Mouse (Mus musculus) E14TG2a.4 (cell line): ENCODE data around the gene Oit3.
"Not testable (repeated sequence)": the region's sequence is repeated elsewhere in the genome, so short reads cannot be mapped to it uniquely, and the experiment has no call there.

ENCODE experiments used
- H3K27me3 ChIP-seq: 2 replicates; pipeline ENCODE4 v1.6.1; 2014; ENCODE audit warnings: low read length, control low read depth; ENCODE audit not compliant: insufficient read depth
- H3K36me3 ChIP-seq: 2 replicates; pipeline ENCODE4 v1.6.1; 2014; ENCODE audit warnings: low read length, control low read depth; ENCODE audit not compliant: insufficient read depth
- H3K4me1 ChIP-seq: replicated peaks from 2 replicates; pipeline ENCODE4 v1.6.1; 2014; ENCODE audit warnings: low read depth, low read length, control low read depth
- H3K4me3 ChIP-seq: replicated peaks from 2 replicates; pipeline ENCODE4 v1.5.1; 2014; ENCODE audit warnings: mild to moderate bottlenecking, low read length
- H3K9me3 ChIP-seq: 2 replicates; pipeline ENCODE4 v1.6.1; 2014; ENCODE audit warnings: low read length, control low read depth
- CTCF ChIP-seq: conservative IDR thresholded peaks from 2 replicates; pipeline ENCODE4 v1.5.1; 2014; ENCODE audit warnings: low read length
- NANOG ChIP-seq: IDR thresholded peaks from 2 replicates; pipeline ENCODE4 v1.6.1; 2014; ENCODE audit warnings: borderline replicate concordance, low read length, mixed read lengths
- POU5F1 ChIP-seq: IDR thresholded peaks from 2 replicates; pipeline ENCODE4 v1.6.1; 2014; ENCODE audit warnings: low read length, borderline replicate concordance

Gene Oit3

GRCm38 (mm10) chr10:59391907-59392306, 49.7 kb downstream of the Oit3 start:
- Histone ChIP-seq H3K4me3 (no peak overlapping the region), H3K27me3 (peaks cover 9% of the 10 kb centered on the region), H3K9me3 (peaks cover 12% of the 10 kb centered on the region), H3K36me3 (no peaks in the 10 kb centered on the region), H3K4me1 (no peaks in the 10 kb centered on the region)
- TF ChIP-seq NANOG (no peak), CTCF (no peak), POU5F1 (no peak)

GRCm38 (mm10) chr10:59389652-59390051, 51.9 kb downstream of the Oit3 start:
- H3K4me3 ChIP-seq: no peak overlapping the region
- H3K4me1 ChIP-seq: no peaks in the 10 kb centered on the region
- TF ChIP-seq POU5F1 (no peak), NANOG (no peak), CTCF (no peak)

DNA sequence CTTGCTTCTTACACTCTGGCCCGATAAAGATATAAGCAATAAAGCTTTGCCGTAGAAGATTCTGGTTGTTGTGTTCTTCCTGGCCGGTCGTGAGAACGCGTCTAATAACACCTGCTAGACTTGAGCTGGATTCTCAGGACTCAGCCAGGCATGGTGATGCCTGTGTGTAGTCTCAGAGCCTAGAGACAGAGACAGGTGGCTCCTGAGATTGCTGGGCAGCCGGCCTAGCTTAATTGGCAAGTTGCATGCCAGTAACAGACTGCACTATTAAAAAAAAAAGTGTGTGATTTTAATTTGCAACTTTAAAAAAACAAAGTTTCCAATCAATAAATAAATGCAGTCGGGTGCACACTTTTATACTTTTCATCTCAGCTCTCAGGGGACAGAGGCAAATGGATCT, 54.6 kb downstream of the Oit3 start:
- no peaks in the 10 kb centered on the region for H3K36me3 ChIP-seq
- TF ChIP-seq NANOG (no peak), POU5F1 (no peak), CTCF (no peak)
- peaks cover 12% of the 10 kb centered on the region for H3K9me3 ChIP-seq
- no peak overlapping the region for H3K4me3 ChIP-seq
- no peaks in the 10 kb centered on the region for H3K4me1 ChIP-seq
- no peaks in the 10 kb centered on the region for H3K27me3 ChIP-seq

More at GRCm38 (mm10) chr10:59389652-59390051, 51.9 kb downstream of the Oit3 start:
- peaks cover 6% of the 10 kb centered on the region for H3K27me3 ChIP-seq
- H3K9me3 ChIP-seq: peaks cover 12% of the 10 kb centered on the region
- no peaks in the 10 kb centered on the region for H3K36me3 ChIP-seq

GRCm38 (mm10) chr10:59381563-59381962, 60.0 kb downstream of the Oit3 start:
- not testable (repeated sequence) for H3K9me3 ChIP-seq, H3K36me3 ChIP-seq, H3K27me3 ChIP-seq, H3K4me3 ChIP-seq
- H3K4me1 ChIP-seq: peaks cover 20% of the 10 kb centered on the region

DNA sequence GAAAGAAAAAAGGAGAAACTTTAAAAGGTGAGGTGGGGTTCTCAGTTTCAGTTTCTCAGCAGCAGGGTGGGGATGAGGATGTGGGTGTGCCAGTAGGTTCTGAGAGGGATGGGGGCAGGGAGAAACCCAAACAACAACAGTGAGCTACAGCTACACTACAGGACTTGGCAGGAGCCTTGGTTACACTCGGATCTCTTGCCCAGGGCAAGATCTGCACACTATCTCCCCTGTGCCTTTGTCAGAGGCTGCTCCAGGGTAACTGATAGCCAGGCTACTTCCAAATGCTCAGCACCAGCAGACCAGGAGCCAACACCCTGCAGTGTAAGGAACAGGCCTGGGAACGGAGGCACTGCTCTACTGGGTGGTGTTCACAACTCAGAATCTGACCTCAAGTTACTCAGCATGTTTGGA, 61.2 kb downstream of the Oit3 start:
- no peak for TF ChIP-seq NANOG
- TF ChIP-seq POU5F1: no peak
- TF ChIP-seq CTCF: no peak
- Histone ChIP-seq H3K27me3 (no peaks in the 10 kb centered on the region), H3K9me3 (no peaks in the 10 kb centered on the region), H3K4me1 (peaks cover 20% of the 10 kb centered on the region), H3K4me3 (peak overlapping the region; percentile 39; the same call in 1 of the 2 replicates), H3K36me3 (peaks cover 5% of the 10 kb centered on the region; the same call in 1 of the 2 replicates)

GRCm38 (mm10) chr10:59379927-59380326, 61.7 kb downstream of the Oit3 start:
- no peak for TF ChIP-seq NANOG
- no peak for TF ChIP-seq CTCF
- no peak for TF ChIP-seq POU5F1
- no peaks in the 10 kb centered on the region for H3K9me3 ChIP-seq
- peaks cover 20% of the 10 kb centered on the region for H3K4me1 ChIP-seq
- no peaks in the 10 kb centered on the region for H3K27me3 ChIP-seq
- no peak overlapping the region for H3K4me3 ChIP-seq
- peaks cover 9% of the 10 kb centered on the region; the same call in 1 of the 2 replicates for H3K36me3 ChIP-seq

DNA sequence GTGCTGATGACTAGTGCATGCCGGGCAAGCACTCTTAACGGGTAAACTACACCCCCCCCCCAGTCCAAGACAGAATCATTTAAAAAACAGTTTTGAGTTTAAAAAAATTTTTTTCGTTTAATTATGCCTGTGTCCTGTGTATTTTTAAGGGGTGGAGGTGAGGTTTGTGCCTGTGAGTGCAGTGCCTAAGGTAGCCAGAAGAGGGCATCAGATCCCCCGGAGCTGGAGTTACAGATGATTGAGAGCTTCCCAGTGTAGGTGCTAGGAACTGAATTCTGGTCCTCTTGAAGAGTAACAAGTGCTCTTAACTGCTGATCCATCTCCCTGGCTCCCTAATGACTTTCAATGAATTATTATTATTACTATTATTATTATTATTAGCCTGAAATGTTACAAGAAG, 62.9 kb downstream of the Oit3 start:
- Histone ChIP-seq H3K4me1 (peaks cover 20% of the 10 kb centered on the region), H3K36me3 (peaks cover 21% of the 10 kb centered on the region), H3K4me3 (no peak overlapping the region), H3K27me3 (no peaks in the 10 kb centered on the region), H3K9me3 (no peaks in the 10 kb centered on the region)
- TF ChIP-seq NANOG (no peak), CTCF (peak; percentile 73)

GRCm38 (mm10) chr10:59377906-59378305, 63.7 kb downstream of the Oit3 start:
- peaks cover 30% of the 10 kb centered on the region for H3K36me3 ChIP-seq
- no peaks in the 10 kb centered on the region for H3K9me3 ChIP-seq
- H3K4me3 ChIP-seq: no peak overlapping the region
- peaks cover 20% of the 10 kb centered on the region for H3K4me1 ChIP-seq
- TF ChIP-seq CTCF (no peak), NANOG (no peak), POU5F1 (no peak)
- no peaks in the 10 kb centered on the region for H3K27me3 ChIP-seq
